Mouse (Mus musculus) spleen, postnatal 36 days (tissue): ENCODE data around the gene Dyrk3.

ENCODE experiments used
- DNase-seq, 2 experiments: peaks; one replicate each; pipeline ENCODE4 v3.0.0; 2022; ENCODE audit warnings: low spot score in 2 of 2, mixed read lengths in 1 of 2

Dyrk3 gene

DNA sequence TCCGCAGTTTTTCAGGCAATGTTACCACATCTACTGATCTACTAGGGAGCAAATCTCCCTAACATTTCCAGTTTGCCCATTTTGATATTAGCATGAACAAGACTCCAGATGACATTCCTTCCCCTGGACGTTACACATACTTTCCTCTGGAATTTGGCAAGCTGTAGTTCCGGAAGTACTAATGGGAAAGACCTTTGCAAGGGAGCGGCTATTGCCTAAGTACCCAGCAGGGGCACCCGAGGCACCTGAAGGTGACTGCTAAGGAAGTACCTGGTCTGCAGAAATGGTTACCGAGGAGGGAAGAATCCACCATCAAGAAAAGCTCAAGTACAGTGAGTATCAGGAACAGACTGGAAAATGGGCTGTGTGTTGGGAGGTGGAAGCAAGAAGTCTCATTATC, 25.6 kb downstream of the Dyrk3 start:
- no peak for DNase-seq

- peak; percentile 53 to 70 for DNase-seq
Measured at GRCm38 (mm10) chr1:131110525-131111106, 27.5 kb downstream of the Dyrk3 start.

GRCm38 (mm10) chr1:131107575-131108308, 30.4 kb downstream of the Dyrk3 start:
- no peak for DNase-seq

DNA sequence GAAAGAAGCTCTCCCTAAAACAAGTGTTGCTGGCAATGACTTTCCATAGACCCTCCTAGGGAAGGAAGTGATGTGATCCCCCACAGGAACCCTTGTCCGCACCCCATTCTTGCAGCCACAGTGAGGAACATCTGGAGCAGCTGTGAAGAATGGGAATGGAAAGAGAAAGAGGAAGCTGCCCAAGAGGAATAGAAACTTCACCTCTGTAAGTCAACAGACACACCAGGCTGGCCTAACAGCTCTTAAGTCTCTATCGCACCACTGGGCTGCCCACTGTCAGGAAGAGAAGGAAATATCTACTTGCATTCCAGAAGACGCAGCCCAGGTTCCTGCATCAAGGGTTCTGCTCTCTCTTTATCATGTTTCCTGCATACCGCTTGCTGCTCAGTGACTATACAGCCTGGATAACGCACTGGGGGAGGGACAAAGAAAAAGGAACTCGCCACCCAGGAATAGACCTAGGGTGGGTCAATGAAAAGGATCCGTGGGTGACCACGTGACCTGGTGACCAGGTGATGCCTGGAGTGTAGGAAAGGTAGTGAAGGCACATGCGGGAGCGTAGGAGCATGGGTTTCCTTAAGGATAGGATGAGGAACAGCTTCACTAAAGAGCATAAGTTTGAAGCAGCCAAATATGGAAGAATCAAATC, 34.2 kb downstream of the Dyrk3 start:
- peak; percentile 67 to 73 for DNase-seq

- no peak for DNase-seq
Measured at GRCm38 (mm10) chr1:131100808-131101207, 37.3 kb downstream of the Dyrk3 start.

GRCm38 (mm10) chr1:131097700-131098094, 40.4 kb downstream of the Dyrk3 start, which contains the start of gene Mapkapk2:
Gene Mapkapk2 (minus strand): TSS chr1:131097826.
- peak; percentile 92 to 93 for DNase-seq

DNA sequence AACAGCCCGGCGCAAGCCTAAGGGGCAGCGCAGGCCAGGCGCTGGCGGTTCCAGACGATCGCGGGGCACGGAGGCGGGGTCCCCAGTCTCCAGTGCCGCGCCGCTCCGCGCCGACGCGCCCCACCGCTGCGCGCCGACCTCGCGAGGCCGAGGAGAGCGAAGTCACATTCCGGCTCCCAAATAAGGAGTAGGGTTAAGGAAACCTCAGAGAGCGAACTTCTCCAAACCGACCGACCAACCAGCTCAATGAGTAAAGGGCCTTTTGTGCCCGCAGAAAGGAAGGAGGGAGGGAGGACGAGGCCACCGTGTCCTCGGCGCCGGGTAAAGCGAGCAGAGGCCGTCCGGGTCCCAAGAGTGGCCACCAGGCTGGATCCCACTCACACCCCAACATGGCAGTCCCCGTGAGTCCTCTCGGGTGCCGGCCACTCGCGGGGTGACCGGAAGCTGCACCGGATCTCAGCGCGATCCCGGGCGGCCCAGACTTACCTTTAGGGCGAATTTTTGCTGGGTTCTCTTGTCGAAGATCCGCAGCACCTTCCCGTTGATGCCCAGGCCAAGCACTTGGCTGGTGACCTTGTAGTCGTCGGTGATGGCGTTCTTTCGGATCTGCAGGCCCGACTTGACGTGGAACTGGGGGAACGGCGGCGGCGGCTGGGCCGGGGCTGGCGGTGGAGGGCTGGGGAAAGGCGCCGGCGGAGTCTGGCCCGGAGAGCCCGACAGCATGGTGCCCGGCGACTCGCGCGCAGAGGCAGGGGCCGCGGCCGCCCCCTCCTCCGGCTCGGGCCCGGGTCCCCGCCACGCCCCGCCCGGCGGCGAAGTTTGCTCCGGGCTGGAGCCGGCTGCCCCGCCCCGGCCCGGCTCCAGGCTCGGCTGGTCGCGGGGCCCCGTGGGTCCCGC, 41.1 kb downstream of the Dyrk3 start:
- DNase-seq, result peak; percentile 58 to 62

- DNase-seq, result no peak
Measured at GRCm38 (mm10) chr1:131096132-131096695, 41.9 kb downstream of the Dyrk3 start.

GRCm38 (mm10) chr1:131095574-131095973, 42.6 kb downstream of the Dyrk3 start:
- no peak for DNase-seq

DNA sequence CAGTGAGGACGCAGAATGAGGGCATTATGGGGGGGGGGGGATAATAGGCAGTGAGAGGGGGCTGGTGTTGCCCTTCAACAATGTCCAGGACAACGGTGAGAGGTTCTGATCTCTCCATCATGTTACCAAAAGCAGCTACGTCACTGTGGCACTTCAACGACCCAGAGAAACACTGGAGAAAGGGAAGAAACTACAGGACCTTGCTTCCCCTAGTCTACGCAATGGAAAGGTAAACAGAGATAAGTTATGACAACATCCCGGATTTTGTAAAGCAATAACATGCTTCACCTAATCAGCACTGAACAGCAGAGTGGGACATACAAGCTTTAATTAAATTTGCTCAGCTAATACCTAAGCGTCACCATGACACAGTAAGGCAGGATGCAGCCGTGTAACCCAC, 44.3 kb downstream of the Dyrk3 start:
- no peak for DNase-seq

DNA sequence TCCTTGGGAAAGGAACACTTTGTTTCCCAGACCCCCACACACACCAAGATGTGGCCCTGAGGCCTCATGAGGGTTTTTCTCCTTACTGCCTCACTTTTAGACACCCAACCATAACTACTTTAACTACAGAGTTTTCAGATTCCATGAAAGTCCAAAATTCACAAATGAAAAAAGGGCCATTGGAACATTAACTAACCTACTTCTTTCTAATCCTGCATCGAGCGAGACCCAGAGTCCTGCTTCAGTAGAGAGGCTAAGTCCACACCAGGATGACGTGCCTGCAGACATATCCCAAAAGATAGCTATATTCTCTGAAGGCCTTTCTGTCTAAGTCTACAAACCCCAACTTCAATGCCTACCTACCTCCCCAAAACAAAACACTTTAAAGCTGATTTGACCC, 45.3 kb downstream of the Dyrk3 start:
- DNase-seq, result no peak

GRCm38 (mm10) chr1:131092173-131092572, 46.0 kb downstream of the Dyrk3 start:
- no peak for DNase-seq

GRCm38 (mm10) chr1:131091481-131091880, 46.7 kb downstream of the Dyrk3 start:
- no peak for DNase-seq

DNA sequence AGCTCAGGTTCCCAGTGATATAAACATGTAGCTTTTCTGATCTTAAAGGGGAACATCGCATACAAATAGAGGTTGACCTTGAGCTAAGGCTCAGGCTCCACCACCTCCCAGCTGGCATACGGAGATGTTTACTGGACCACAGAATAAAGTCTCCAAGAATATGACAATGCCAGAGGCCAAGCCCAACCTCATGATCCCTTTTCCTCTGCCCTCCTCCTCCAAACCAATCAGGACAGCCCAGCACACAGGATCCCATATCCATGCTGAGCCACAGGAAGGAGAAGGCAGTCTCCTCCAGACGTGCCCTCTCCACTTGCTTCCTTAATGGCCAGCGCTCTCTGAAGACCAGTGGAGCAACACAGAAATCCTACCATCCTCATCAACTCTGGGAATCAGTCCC, 47.3 kb downstream of the Dyrk3 start:
- no peak for DNase-seq

- no peak for DNase-seq
Measured at GRCm38 (mm10) chr1:131090261-131090660, 47.9 kb downstream of the Dyrk3 start.

- no peak for DNase-seq
Measured at GRCm38 (mm10) chr1:131089525-131090127, 48.5 kb downstream of the Dyrk3 start.

- no peak for DNase-seq
Measured at GRCm38 (mm10) chr1:131088547-131088946, 49.6 kb downstream of the Dyrk3 start.

DNA sequence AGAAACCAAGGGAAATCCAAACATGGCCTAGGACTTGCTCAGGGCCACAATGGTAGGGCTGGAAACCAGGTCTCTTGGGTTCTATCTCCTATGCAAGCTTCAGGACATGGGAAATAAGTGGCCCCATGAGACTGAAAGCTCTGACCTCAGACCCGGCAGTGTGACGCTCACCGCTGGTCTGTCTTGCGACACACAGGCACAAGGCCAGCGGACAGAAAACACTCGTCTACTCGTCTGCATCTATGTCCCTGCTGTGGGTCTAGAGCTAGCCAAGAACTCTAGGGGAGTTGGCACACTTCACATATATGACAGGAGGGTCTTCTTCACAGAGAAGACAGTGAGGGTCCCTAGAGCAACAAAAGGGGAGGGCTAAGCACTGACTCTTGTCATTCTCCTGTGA, 51.2 kb downstream of the Dyrk3 start:
- no peak for DNase-seq

DNA sequence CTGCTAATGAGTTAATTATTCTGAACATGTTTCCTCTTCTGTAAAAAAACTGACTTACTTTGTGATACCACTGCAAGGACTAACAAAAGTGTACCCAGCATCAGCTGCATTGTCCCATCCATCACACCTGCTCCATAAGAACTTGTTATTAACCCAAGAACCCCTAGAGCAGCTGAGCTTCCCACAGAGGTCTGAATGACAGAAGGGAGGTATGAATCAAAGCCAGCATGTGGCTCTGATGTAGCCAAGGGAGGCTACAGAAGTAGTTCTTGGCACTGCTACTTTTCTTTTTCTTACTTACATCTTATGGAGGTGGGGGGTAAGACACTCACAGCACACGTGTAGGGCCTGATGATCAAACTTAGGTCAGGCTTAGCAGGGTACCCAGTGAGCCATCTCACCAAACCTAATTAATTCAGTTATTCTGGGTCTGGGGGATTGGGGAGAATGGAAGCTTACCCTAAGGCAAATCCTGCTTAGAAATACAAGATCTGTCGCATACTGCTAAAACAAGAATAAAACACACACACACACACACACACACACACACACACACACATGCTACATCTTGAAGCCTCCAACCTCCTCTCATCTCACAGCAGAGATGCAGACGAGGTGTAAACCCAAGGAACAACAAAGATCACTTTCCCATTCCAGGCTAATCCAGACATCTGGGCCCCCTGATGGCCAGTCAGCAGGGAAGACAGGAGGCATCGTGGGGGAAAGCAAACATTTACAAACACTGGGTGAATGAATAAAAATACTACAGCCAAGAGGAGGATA, 52.0 kb downstream of the Dyrk3 start:
- no peak for DNase-seq

GRCm38 (mm10) chr1:131085272-131085671, 52.9 kb downstream of the Dyrk3 start:
- no peak for DNase-seq
